Mouse (Mus musculus) monocyte, adult 59 days (primary cell): ENCODE results near the gene Trim28. TPM values are rescaled to one million over a fixed set of nuclear protein-coding genes. Genes with fewer than 3 reads are reported as not detected.

ENCODE experiments used
- total RNA-seq, 2 experiments: library from RNA; stranded (reverse); gene quantifications; one replicate each; pipeline ENCODE4 v1.2.4; 2023

The Trim28 gene
- 100 to 1,000 TPM; 185 to 201 TPM for total RNA-seq

DNA sequence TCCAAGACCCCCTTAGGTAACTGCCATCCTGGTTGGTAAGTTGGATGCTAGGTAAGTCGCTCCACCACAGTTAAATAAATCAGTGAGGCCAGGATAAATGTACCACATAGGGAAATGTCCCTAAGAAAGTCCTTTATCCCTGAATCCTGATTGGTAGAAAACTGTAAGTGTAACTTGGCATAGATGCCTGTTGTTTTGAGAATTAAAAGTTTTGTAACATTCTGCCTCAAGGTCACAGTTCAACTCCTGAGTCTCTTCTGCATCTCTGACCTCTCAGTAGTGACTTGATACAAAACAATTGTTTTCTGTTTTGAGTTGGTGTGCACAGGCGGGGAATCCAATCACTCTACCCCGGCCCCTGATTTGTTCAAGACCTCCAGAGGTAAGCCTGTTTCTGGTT is at the start of gene Trim28:
Gene Trim28, plus strand, starts transcription at position 264 of the 400 bp plus-strand sequence.

DNA sequence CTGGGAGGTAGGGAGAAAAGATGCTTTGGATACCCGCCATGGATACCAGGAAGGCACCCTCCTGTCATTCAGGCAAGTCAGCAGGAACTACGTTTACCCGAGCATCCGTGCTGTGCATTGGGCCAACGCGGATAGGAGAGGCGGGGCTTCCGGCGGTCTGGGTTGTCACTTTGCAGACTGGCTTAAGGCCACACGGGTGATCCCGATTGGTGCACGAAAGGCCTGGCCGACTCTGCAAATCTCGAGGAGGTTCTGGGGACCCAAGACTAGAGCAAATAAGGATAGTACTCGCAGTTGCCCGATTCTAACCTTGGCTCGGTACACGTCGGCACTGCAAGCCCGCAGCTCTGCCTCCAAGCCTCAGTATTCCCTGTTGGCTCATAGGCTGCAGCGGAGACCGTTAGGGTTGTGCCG is 33.2 kb upstream of the Trim28 start, which contains the start of gene Zfp324:
Gene Zfp324, plus strand, starts transcription at position 161 of the 414 bp plus-strand sequence.

DNA sequence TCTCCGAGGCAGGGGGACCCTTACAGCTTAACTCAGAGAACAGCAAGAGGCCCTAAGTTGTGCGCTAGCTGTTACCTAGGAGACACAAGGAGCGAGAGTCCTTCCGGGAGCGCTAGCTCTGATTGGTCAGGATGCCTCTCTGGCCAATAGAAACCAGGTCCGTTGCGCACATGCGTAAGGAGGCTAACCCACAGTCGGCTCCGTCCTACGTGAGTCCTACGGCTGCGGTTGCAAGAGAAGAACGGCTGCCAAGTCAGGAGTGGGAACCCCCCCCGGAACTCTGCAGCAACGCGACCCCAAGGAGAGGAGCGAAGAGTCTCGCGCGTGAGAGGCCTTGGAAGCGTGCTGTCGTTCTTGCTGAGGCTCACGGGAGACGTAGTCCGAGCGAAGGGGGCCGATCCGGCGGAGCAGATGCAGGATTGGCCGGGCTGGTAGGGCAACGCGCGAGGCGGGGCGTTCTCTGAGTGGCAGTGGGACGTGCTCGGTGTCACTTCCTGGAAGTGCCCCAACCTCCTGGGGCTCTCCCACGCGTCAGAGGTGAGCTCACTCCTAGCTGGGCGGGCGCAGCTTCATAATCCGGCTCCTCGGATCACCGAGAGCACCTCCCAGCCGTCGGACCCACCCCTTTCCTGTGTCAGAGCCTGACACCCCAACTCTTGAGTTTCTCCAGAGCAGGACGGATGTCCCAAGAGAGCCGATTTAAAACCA is 21.1 kb upstream of the Trim28 start, which contains the start of gene Zfp446:
Gene Zfp446, plus strand, starts transcription at position 167 of the 708 bp plus-strand sequence.

DNA sequence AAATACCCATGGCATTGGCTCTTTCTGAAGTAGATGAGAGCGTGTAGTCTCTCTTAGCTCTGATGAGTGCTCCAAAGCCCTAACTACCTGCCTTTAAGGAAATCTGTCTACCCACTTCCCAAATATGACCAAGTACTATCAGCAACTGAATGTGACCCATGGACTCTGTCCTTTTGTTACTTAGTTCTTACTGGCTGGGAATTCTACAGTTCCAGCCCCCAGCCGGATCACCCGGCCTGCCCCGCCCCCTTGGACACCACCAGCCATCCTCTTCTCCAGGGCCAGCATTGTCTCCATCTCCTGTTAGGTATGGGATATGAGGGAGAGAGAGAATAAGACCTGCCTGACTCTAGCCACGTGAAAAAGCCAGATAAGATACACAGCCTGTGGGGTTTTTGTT is 861 bp upstream of the Trim28 start, which contains the start of gene Slc27a5:
Gene Slc27a5, minus strand, starts transcription at position 140 of the 400 bp plus-strand sequence.

DNA sequence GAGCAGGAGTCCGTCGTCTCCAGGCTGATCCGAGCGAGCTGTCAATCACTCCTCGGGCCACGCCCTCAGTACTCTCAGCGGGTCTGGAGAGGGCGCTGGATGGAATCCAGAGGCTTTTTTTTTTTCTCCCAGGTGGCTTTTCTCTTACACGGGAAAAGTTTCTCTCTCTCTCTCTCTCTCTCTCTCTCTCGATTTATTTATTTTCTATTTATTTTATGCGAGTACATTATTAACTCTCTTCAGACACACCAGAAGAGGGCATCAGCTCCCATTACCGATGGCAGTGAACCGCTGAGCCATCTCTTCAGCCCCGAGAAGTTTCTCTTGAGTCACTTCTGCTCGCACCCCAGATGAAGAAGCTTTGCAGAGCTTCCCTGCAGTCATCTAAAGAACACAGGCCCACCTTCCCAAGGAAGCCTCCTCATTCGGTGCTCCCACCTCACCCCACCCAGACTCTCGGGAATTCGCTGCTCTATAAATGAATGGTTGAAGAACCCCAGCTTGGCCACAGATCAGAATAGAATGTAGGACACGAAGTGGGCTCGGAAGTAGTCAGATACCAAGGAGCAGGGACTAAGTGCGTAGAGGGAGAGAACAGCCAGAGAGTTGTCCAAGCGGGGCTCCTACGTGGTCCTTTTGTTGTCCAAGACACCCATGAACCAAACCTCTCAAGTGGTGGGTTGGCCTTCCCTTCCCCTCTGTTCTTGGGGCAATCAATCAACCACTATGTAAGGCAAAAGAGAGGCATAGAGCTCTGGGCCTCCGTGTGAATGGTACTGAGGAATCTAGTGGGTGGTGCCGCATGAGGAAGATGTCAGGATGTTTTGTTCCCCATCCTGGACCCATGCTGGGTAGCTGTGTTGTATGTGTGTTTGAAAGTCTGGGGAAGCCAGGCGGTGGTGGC is 11.3 kb downstream of the Trim28 start, which contains the start of gene Zbtb45:
Gene Zbtb45, minus strand, starts transcription at position 30 of the 904 bp plus-strand sequence.

DNA sequence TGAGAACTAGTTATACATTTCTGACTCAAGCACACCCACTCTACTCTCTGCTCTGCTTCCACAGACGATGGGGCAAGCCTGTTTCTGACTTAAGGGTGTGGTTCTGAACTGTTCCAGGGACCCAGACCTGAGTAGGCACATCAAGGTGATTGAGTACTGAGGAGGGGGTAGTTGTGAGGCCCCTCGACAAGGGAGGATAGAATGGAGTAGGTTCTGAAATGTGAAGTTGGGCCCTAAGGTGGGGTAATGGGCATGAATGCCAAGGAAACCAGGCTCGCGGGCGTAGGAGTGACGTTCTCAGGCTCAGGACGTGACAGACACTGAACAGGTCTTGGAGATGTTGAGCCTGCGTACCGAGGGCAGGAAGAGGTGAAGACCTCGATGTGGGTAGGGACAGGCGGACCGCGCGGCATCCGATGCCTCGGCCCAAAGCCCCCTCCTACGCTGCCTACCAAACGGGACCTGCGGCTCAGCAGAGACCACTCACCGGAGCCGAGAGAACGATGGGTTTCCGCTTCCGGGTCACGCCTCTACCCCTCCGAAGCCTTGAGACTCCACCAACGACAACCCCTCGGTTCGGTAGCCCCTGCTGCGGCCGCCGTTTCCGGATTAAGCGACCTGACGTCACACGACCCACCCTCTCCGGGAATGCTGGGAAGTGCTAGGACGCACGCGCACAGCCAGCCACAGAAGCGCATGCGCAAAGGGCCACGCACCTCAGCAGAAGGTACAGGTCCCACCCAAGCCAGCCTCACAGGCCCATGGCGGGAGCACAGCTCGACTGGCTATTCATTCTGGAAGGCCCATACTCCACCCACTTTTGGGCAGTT is 35.4 kb downstream of the Trim28 start, which contains the start of gene Chmp2a:
Gene Chmp2a, minus strand, starts transcription at position 660 of the 830 bp plus-strand sequence.

DNA sequence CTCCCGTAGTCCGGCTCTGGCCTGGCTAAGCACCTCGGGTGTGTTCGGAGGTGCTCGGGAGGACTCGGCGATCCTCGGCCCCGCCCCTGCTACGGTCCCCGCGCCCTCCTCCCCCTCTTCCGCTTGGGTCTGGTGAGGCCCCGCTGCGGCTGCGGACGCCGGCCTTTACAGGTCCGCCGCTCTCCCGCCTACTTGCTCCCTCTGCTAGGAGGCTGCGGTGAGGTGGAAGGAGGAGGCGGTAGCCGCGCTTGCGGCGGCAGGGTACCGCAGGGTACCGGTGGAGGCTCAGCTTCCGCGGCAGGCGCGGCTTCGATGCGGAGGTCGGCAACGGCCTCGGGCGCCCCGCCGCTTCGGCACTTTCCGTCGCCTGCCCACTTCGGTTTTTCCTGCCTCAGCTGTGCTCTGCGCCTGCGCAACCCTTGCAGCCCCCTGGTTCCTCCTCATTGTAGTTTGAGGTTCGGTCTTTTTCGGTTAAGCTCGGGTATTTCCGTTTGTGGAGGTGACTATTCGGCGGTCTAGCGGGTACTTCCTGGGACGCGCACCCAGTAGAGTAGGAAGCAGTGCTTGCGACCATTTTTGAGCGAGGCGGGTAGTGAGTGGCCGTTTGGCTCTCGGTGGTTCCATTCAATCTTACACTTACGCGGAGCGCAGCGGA is 39.1 kb downstream of the Trim28 start, which contains the start of gene Ube2m:
Gene Ube2m, minus strand, starts transcription at position 375 of the 655 bp plus-strand sequence.

DNA sequence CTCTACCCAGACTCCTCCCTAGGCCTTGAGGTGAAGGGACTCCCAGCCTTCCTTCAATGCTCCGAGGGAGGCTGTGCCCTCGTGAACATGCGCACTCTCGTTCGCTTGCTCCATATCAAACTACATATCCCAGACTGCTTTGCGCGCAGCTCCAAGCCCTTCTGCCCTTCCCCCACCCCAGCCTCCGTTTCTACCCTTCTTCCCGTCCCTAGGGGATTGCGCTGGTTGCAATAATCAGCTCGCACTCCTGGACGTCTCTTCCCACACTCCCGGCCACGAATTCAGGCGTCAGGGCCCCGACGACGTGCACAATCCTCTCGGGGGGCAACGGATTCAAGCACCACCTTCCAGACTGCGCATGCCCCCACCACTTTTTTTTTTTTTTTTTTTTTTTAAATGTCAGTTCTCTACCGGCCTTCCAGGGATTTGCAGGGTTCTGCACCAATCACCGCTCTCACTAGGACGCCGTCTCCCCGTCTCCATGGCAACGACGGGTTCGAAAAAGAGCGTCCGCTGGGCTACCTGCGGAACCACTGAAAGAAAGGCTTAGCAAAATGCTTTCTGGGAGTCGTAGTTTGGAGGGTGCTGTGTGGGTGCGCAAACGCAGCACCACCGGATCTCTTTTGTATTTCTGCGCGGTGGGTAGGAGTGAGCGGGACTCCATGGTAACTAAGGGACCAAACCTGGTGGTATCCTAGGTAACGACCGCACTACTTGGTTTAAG is 55.5 kb downstream of the Trim28 start, which contains the start of gene Mzf1:
Gene Mzf1, minus strand, starts transcription at position 478 of the 724 bp plus-strand sequence.

Other genes starting within 250 kb of the Trim28 start
- gene Zscan18, start 195.5 kb upstream of the Trim28 start, total RNA-seq = 1 to 10 TPM; 6.6 to 7.6 TPM
- 1 to 10 TPM; 4.1 to 4.2 TPM for gene Zfp329, start 180.3 kb upstream of the Trim28 start, total RNA-seq
- gene Zfp110, start 164.4 kb upstream of the Trim28 start, total RNA-seq = 10 to 100 TPM; 37.8 to 42.3 TPM
- gene Zfp128, start 117.9 kb upstream of the Trim28 start, total RNA-seq = 1 to 10 TPM; 2.7 to 3.0 TPM
- 1 to 10 TPM; 5.9 to 6.2 TPM for gene Zscan22, start 101.3 kb upstream of the Trim28 start, total RNA-seq
- 1,000 to 10,000 TPM; 1,308 to 1,362 TPM for gene Rps5, start 76.8 kb upstream of the Trim28 start, total RNA-seq
- under 1 TPM; 0.24 to 0.58 TPM for gene Rnf225, start 71.7 kb upstream of the Trim28 start, total RNA-seq
- 1 to 10 TPM; 3.2 to 3.3 TPM for gene Zfp324, start 33.3 kb upstream of the Trim28 start, total RNA-seq
- gene Zfp446, start 21.3 kb upstream of the Trim28 start, total RNA-seq = 1 to 10 TPM; 3.1 to 4.0 TPM
- under 1 TPM in 1 of 2 experiments, not detected in 1; 0.30 TPM for gene Slc27a5, start 922 bp upstream of the Trim28 start, total RNA-seq
- gene Zbtb45, start 10.9 kb downstream of the Trim28 start, total RNA-seq = 10 to 100 TPM; 18.4 to 19.6 TPM
- 100 to 1,000 TPM; 165 to 175 TPM for gene Chmp2a, start 35.7 kb downstream of the Trim28 start, total RNA-seq
- 10 to 100 TPM; 80.0 to 80.2 TPM for gene Ube2m, start 39.2 kb downstream of the Trim28 start, total RNA-seq
- gene Mzf1, start 55.6 kb downstream of the Trim28 start, total RNA-seq = under 1 TPM; 0.76 to 0.97 TPM
- gene Vmn1r85, start 96.1 kb downstream of the Trim28 start, total RNA-seq = not detected
- not detected for gene Vmn1r86, start 120.8 kb downstream of the Trim28 start, total RNA-seq
- gene Vmn1r87, start 141.0 kb downstream of the Trim28 start, total RNA-seq = not detected
- gene Vmn1r88, start 160.5 kb downstream of the Trim28 start, total RNA-seq = under 1 TPM in 1 of 2 experiments, not detected in 1; 0.09 TPM
- gene Vmn1r89, start 213.9 kb downstream of the Trim28 start, total RNA-seq = not detected